Mouse (Mus musculus) monocyte, adult 5-6 weeks (primary cell): ENCODE measurements around the gene Tmem97. TPM values are rescaled to one million over a fixed set of nuclear protein-coding genes. Genes with fewer than 3 reads are reported as not detected.

Source experiments
- ATAC-seq: fragments of 153-309, 156-312 bp; replicated peaks from 2 replicates; pipeline ENCODE4 v1.8.0; 2017; ENCODE audit warnings: mild to moderate bottlenecking; ENCODE audit not compliant: low TSS enrichment, insufficient number of reproducible peaks, severe bottlenecking, poor library complexity, low FRiP score
- total RNA-seq: library from RNA; stranded (forward); fragments of 200-1000, 200-491, 200-594 nt; gene quantifications from 3 replicates; pipeline ENCODE4 v1.2.3, GENCODE M21; 2017

The Tmem97 gene
- total RNA-seq, 1 experiment from 2014 or later = 6.2 TPM

- no peak for ATAC-seq
These were observed 28.0 kb downstream of the Tmem97 start for GRCm38 (mm10) chr11:78522481-78522997.

- ATAC-seq = no peak
These were observed 28.7 kb downstream of the Tmem97 start for GRCm38 (mm10) chr11:78521880-78522279.

- ATAC-seq = no peak
These were observed 31.6 kb downstream of the Tmem97 start for GRCm38 (mm10) chr11:78518931-78519330.

GRCm38 (mm10) chr11:78515549-78516325 is 34.8 kb downstream of the Tmem97 start:
- ATAC-seq = no peak

GRCm38 (mm10) chr11:78513106-78513790 is 37.3 kb downstream of the Tmem97 start:
- ATAC-seq = no peak

- ATAC-seq = peak; percentile 88
These were observed 38.3 kb downstream of the Tmem97 start, which contains the start of the genes Tmem199 and Poldip2 for GRCm38 (mm10) chr11:78512025-78512957. Gene Tmem199 (minus strand): TSS chr11:78512172. Gene Poldip2 (plus strand): TSS chr11:78512193.

GRCm38 (mm10) chr11:78509148-78509547 is 41.4 kb downstream of the Tmem97 start:
- ATAC-seq = no peak

GRCm38 (mm10) chr11:78505430-78505829 is 45.1 kb downstream of the Tmem97 start:
- no peak for ATAC-seq

GRCm38 (mm10) chr11:78502909-78503650 is 47.5 kb downstream of the Tmem97 start, which contains the start of gene Sebox:
Gene Sebox (plus strand): TSS chr11:78503447.
- no peak for ATAC-seq

- ATAC-seq = no peak
These were observed 49.0 kb downstream of the Tmem97 start for GRCm38 (mm10) chr11:78501529-78501928.

GRCm38 (mm10) chr11:78500623-78501202 is 49.9 kb downstream of the Tmem97 start:
- no peak for ATAC-seq

GRCm38 (mm10) chr11:78499543-78499942 is 51.0 kb downstream of the Tmem97 start:
- no peak for ATAC-seq

GRCm38 (mm10) chr11:78499004-78499403 is 51.6 kb downstream of the Tmem97 start, which contains the start of gene Vtn:
Gene Vtn (plus strand): TSS chr11:78499091.
- ATAC-seq = no peak

GRCm38 (mm10) chr11:78497544-78498522 is 52.7 kb downstream of the Tmem97 start, which contains the start of gene Sarm1:
Gene Sarm1 (minus strand): TSS chr11:78497754.
- peak; percentile 93 for ATAC-seq

- no peak for ATAC-seq
These were observed 53.5 kb downstream of the Tmem97 start for GRCm38 (mm10) chr11:78497071-78497541.

GRCm38 (mm10) chr11:78495904-78496303 is 54.7 kb downstream of the Tmem97 start:
- no peak for ATAC-seq
